Mouse (Mus musculus) MEL (cell line): ENCODE results near the gene Mab21l3. TPM values are rescaled to one million over a fixed set of nuclear protein-coding genes. Genes with fewer than 3 reads are reported as not detected.

Source experiments
- DNase-seq: peaks from one replicate; pipeline ENCODE4 v3.0.0; 2011; ENCODE audit warnings: low read depth, low spot score
- H3K27ac ChIP-seq: 2 replicates; pipeline ENCODE4 v1.5.1; 2012; ENCODE audit warnings: low read depth, mild to moderate bottlenecking, control low read depth, low read length, moderate library complexity; ENCODE audit not compliant: control insufficient read depth
- H3K27me3 ChIP-seq, 2 experiments: fragments of 150-350 bp in 1 of 2; sonication (generic) in 1 of 2; 2 replicates each; pipeline ENCODE4 v1.6.1; 2012; ENCODE audit warnings: low read length in 2 of 2, mild to moderate bottlenecking in 2 of 2, improper control_type of control experiment in 1 of 2, moderate library complexity in 1 of 2; ENCODE audit not compliant: insufficient read depth in 2 of 2, control insufficient read depth in 1 of 2
- H3K36me3 ChIP-seq, 2 experiments: 2 replicates each; pipeline ENCODE4 v1.6.1; 2012 to 2014; ENCODE audit warnings: low read length in 2 of 2, improper control_type of control experiment in 1 of 2, inconsistent platforms in 1 of 2, mild to moderate bottlenecking in 1 of 2; ENCODE audit not compliant: insufficient read depth in 2 of 2, control insufficient read depth in 1 of 2
- H3K4me1 ChIP-seq, 2 experiments: fragments of 150-350 bp in 1 of 2; sonication (generic) in 1 of 2; 2 replicates each; pipeline ENCODE4 v1.6.1; 2012; ENCODE audit warnings: low read length in 2 of 2, improper control_type of control experiment in 1 of 2, mild to moderate bottlenecking in 1 of 2; ENCODE audit not compliant: insufficient read depth in 2 of 2, control insufficient read depth in 1 of 2
- H3K4me3 ChIP-seq, 2 experiments: fragments of 150-350 bp in 1 of 2; sonication (generic) in 1 of 2; 2 replicates each; pipeline ENCODE4 v1.5.1; 2012; ENCODE audit warnings: low read depth in 2 of 2, low read length in 2 of 2, mild to moderate bottlenecking in 2 of 2, moderate library complexity in 2 of 2, control low read depth in 1 of 2, improper control_type of control experiment in 1 of 2; ENCODE audit not compliant: control insufficient read depth in 1 of 2, insufficient read depth in 1 of 2
- H3K79me2 ChIP-seq: 2 replicates; pipeline ENCODE4 v1.6.1; 2012; ENCODE audit warnings: mild to moderate bottlenecking, low read length, moderate library complexity; ENCODE audit not compliant: control insufficient read depth, poor library complexity, insufficient read depth
- H3K9ac ChIP-seq: 2 replicates; pipeline ENCODE4 v1.6.1; 2012; ENCODE audit warnings: low read depth, mild to moderate bottlenecking, control low read depth, low read length, moderate library complexity; ENCODE audit not compliant: control insufficient read depth, poor library complexity, severe bottlenecking
- H3K9me3 ChIP-seq: fragments of 150-350 bp; sonication (generic); replicated peaks from 2 replicates; pipeline ENCODE4 v1.6.1; 2012; ENCODE audit warnings: mild to moderate bottlenecking, low read length, improper control_type of control experiment, moderate library complexity; ENCODE audit not compliant: insufficient read depth
- BHLHE40 ChIP-seq: IDR thresholded peaks from 2 replicates; pipeline ENCODE4 v1.6.1; 2012; ENCODE audit warnings: low read depth, mild to moderate bottlenecking, inconsistent platforms, low read length, improper control_type of control experiment, borderline replicate concordance
- CTCF ChIP-seq, 3 experiments: IDR thresholded peaks in 2 of 3; conservative IDR thresholded peaks in 1 of 3; 2 replicates each; pipeline ENCODE4 v1.5.1; 2011 to 2012; ENCODE audit warnings: low read length in 3 of 3, low read depth in 2 of 3, mild to moderate bottlenecking in 2 of 3, improper control_type of control experiment in 1 of 3, inconsistent platforms in 1 of 3, mixed read lengths in 1 of 3, moderate library complexity in 1 of 3; ENCODE audit not compliant: control insufficient read depth in 1 of 3, insufficient read depth in 1 of 3, poor library complexity in 1 of 3, severe bottlenecking in 1 of 3
- ELF1 ChIP-seq: IDR thresholded peaks from 2 replicates; pipeline ENCODE4 v1.6.1; 2014; ENCODE audit warnings: low read depth, mild to moderate bottlenecking, inconsistent platforms, low read length, improper control_type of control experiment, moderate library complexity
- ETS1 ChIP-seq: IDR thresholded peaks from 2 replicates; pipeline ENCODE4 v1.6.1; 2012; ENCODE audit warnings: low read depth, mild to moderate bottlenecking, inconsistent platforms, low read length, improper control_type of control experiment, moderate library complexity
- GABPA ChIP-seq: IDR thresholded peaks from 2 replicates; pipeline ENCODE4 v1.6.1; 2012; ENCODE audit warnings: low read depth, mild to moderate bottlenecking, inconsistent platforms, low read length, improper control_type of control experiment, moderate library complexity
- JUND ChIP-seq: IDR thresholded peaks from 2 replicates; pipeline ENCODE4 v1.6.1; 2011; ENCODE audit warnings: low read depth, mild to moderate bottlenecking, improper control_type of control experiment, low read length
- KAT2A ChIP-seq: conservative IDR thresholded peaks from 2 replicates; pipeline ENCODE4 v1.6.1; 2012; ENCODE audit warnings: low read depth, low read length, improper control_type of control experiment, inconsistent platforms
- MAFK ChIP-seq: IDR thresholded peaks from 2 replicates; pipeline ENCODE4 v1.6.1; 2011; ENCODE audit warnings: low read depth, mild to moderate bottlenecking, low read length, improper control_type of control experiment, borderline replicate concordance
- MEF2A ChIP-seq: IDR thresholded peaks from 2 replicates; pipeline ENCODE4 v1.6.1; 2014; ENCODE audit warnings: low read depth, mild to moderate bottlenecking, inconsistent platforms, low read length, improper control_type of control experiment; ENCODE audit not compliant: poor library complexity, insufficient replicate concordance, severe bottlenecking; ENCODE audit errors: extremely low read depth
- NELFE ChIP-seq: IDR thresholded peaks from 2 replicates; pipeline ENCODE4 v1.6.1; 2011; ENCODE audit warnings: low read depth, low read length, improper control_type of control experiment
- NRF1 ChIP-seq: IDR thresholded peaks from 2 replicates; pipeline ENCODE4 v1.6.1; 2014; ENCODE audit warnings: low read depth, mild to moderate bottlenecking, inconsistent platforms, low read length, improper control_type of control experiment, moderate library complexity; ENCODE audit not compliant: poor library complexity, insufficient read depth, severe bottlenecking
- POLR2A ChIP-seq, 2 experiments: IDR thresholded peaks; 2 replicates each; pipeline ENCODE4 v1.6.1; 2011 to 2012; ENCODE audit warnings: low read length in 2 of 2, mild to moderate bottlenecking in 2 of 2, control low read depth in 1 of 2, improper control_type of control experiment in 1 of 2, low read depth in 1 of 2, moderate library complexity in 1 of 2; ENCODE audit not compliant: control insufficient read depth in 1 of 2, insufficient read depth in 1 of 2, poor library complexity in 1 of 2
- RAD21 ChIP-seq: IDR thresholded peaks from 2 replicates; pipeline ENCODE4 v1.6.1; 2011; ENCODE audit warnings: mild to moderate bottlenecking, low read depth, low read length, improper control_type of control experiment
- TBP ChIP-seq: IDR thresholded peaks from 2 replicates; pipeline ENCODE4 v1.8.0; 2011; ENCODE audit warnings: low read depth, low read length, improper control_type of control experiment
- TCF12 ChIP-seq: IDR thresholded peaks from 2 replicates; pipeline ENCODE4 v1.6.1; 2014; ENCODE audit warnings: low read depth, mild to moderate bottlenecking, inconsistent platforms, low read length, improper control_type of control experiment, moderate library complexity
- UBTF ChIP-seq: IDR thresholded peaks from 2 replicates; pipeline ENCODE4 v1.6.1; 2012; ENCODE audit warnings: low read depth, mild to moderate bottlenecking, inconsistent platforms, low read length, improper control_type of control experiment, moderate library complexity, borderline replicate concordance; ENCODE audit not compliant: insufficient read depth
- ZC3H11A ChIP-seq: IDR thresholded peaks from 2 replicates; pipeline ENCODE4 v1.6.1; 2012; ENCODE audit warnings: low read depth, mild to moderate bottlenecking, inconsistent platforms, low read length, improper control_type of control experiment
- ZMIZ1 ChIP-seq: IDR thresholded peaks from 2 replicates; pipeline ENCODE4 v1.6.1; 2012; ENCODE audit warnings: low read depth, mild to moderate bottlenecking, inconsistent platforms, low read length, improper control_type of control experiment, moderate library complexity
- polyA plus RNA-seq, 2 experiments: library from polyadenylated mRNA; stranded (reverse) in 1 of 2; unstranded in 1 of 2; fragments of >175 nt in 1 of 2; fragments of >200 nt in 1 of 2; gene quantifications; 2 replicates each; pipeline versions ENCODE4 v1.2.1 to v1.2.4; 2012; ENCODE audit warnings: low replicate concordance in 2 of 2, low read depth in 1 of 2; ENCODE audit not compliant: insufficient read length in 2 of 2, insufficient read depth in 1 of 2, missing spikeins in 1 of 2
- total RNA-seq: library from RNA; depleted of rRNA; stranded (reverse); fragments of 300-350 nt; gene quantifications from 2 replicates; pipeline ENCODE4 v1.2.3, GENCODE M21; 2012

Gene Mab21l3
- total and polyA plus RNA-seq, 3 experiments: 0.04 TPM; not detected in 2

- no peak overlapping the region for H3K9ac ChIP-seq
- no peak overlapping the region for H3K4me3 ChIP-seq
- H3K27ac ChIP-seq: no peak overlapping the region
- H3K9me3 ChIP-seq: no peaks in the 10 kb centered on the region
- no peak for DNase-seq
- H3K4me1 ChIP-seq: no peaks in the 10 kb centered on the region
- no peaks in the 10 kb centered on the region for H3K27me3 ChIP-seq
- TF ChIP-seq JUND: no peak
- TF ChIP-seq POLR2A (IDR thresholded peaks at IDR 0.05; ENCODE audit: control insufficient read depth in 1 of 2, insufficient read depth in 1 of 2, low read depth in 1 of 2, low read length in 2 of 2, poor library complexity in 1 of 2): no peak
- TF ChIP-seq ELF1: no peak
- TF ChIP-seq ZC3H11A: no peak
- H3K79me2 ChIP-seq: no peaks in the 10 kb centered on the region
- H3K36me3 ChIP-seq: no peaks in the 10 kb centered on the region
These were observed 18.3 kb upstream of the Mab21l3 start for GRCm38 (mm10) chr3:101867001-101867421.

GRCm38 (mm10) chr3:101861856-101862255, 13.1 kb upstream of the Mab21l3 start:
- H3K79me2 ChIP-seq: no peaks in the 10 kb centered on the region
- no peak overlapping the region for H3K4me3 ChIP-seq
- H3K9me3 ChIP-seq: no peaks in the 10 kb centered on the region
- no peak for DNase-seq
- H3K4me1 ChIP-seq: no peaks in the 10 kb centered on the region
- no peaks in the 10 kb centered on the region for H3K27me3 ChIP-seq
- H3K27ac ChIP-seq: no peak overlapping the region
- H3K9ac ChIP-seq: no peak overlapping the region
- TF ChIP-seq ZC3H11A (no peak), GABPA (no peak), KAT2A (no peak), MEF2A (no peak), ZMIZ1 (no peak), TBP (no peak), RAD21 (no peak), ELF1 (no peak), NRF1 (no peak), ETS1 (no peak), TCF12 (no peak), POLR2A (IDR thresholded peaks at IDR 0.05; ENCODE audit: control insufficient read depth in 1 of 2, insufficient read depth in 1 of 2, low read depth in 1 of 2, low read length in 2 of 2, poor library complexity in 1 of 2) (no peak), CTCF (IDR thresholded peaks at IDR 0.05 in 2 of 3, conservative IDR thresholded peaks at IDR 0.05 in 1 of 3; ENCODE audit: control insufficient read depth in 1 of 3, insufficient read depth in 1 of 3, low read depth in 2 of 3, low read length in 3 of 3, poor library complexity in 1 of 3, severe bottlenecking in 1 of 3) (no peak), BHLHE40 (no peak), MAFK (no peak), NELFE (no peak), UBTF (no peak)
- H3K36me3 ChIP-seq: no peaks in the 10 kb centered on the region
